Mouse (Mus musculus) forebrain, embryonic 15.5 days (tissue): ENCODE results near the gene Nr1d1. TPM values are rescaled to one million over a fixed set of nuclear protein-coding genes. Genes with fewer than 3 reads are reported as not detected.

Source experiments
- ATAC-seq: fragments of 200-750 bp; cut with Nextera tagmentation; replicated peaks from 2 replicates; pipeline ENCODE4 v1.8.0; 2017; ENCODE audit warnings: mild to moderate bottlenecking, moderate TSS enrichment, moderate library complexity
- H3K27ac ChIP-seq: fragments of 300-500 bp; sonication (generic); replicated peaks from 2 replicates; pipeline ENCODE4 v1.5.1; 2015; ENCODE audit warnings: mild to moderate bottlenecking, inconsistent platforms
- H3K27me3 ChIP-seq: fragments of 300-500 bp; sonication (generic); 2 replicates; pipeline ENCODE4 v1.6.1; 2015; ENCODE audit warnings: inconsistent platforms
- H3K36me3 ChIP-seq: fragments of 300-500 bp; sonication (generic); 2 replicates; pipeline ENCODE4 v1.6.1; 2015; ENCODE audit warnings: mild to moderate bottlenecking, inconsistent platforms
- H3K4me1 ChIP-seq: fragments of 300-500 bp; sonication (generic); 2 replicates; pipeline ENCODE4 v1.6.1; 2015; ENCODE audit warnings: inconsistent platforms
- H3K4me2 ChIP-seq: fragments of 300-500 bp; sonication (generic); replicated peaks from 2 replicates; pipeline ENCODE4 v1.6.1; 2015; ENCODE audit warnings: mild to moderate bottlenecking, inconsistent platforms
- H3K4me3 ChIP-seq: fragments of 300-500 bp; sonication (generic); 2 replicates; pipeline ENCODE4 v1.5.1; 2015; ENCODE audit warnings: mild to moderate bottlenecking, inconsistent platforms
- H3K9ac ChIP-seq: fragments of 300-500 bp; sonication (generic); replicated peaks from 2 replicates; pipeline ENCODE4 v1.6.1; 2015; ENCODE audit warnings: mild to moderate bottlenecking, inconsistent platforms
- H3K9me3 ChIP-seq: fragments of 300-500 bp; sonication (generic); 2 replicates; pipeline ENCODE4 v1.6.1; 2016; ENCODE audit warnings: inconsistent platforms
- WGBS: fragments of 180-500 bp; shearing (Covaris S2); methylation state at CpG from one replicate; pipeline ENCODE4 v1.1.7; 2015; ENCODE audit warnings: mixed read lengths; 5-methylcytosine and 5-hydroxymethylcytosine counted together
- polyA plus RNA-seq: library from polyadenylated mRNA; unstranded; fragments of >200 nt; fragmentation: Nextera tagmentation; extraction: Ambion mirVana; gene quantifications from 2 replicates; pipeline ENCODE4 v1.2.1, GENCODE M21; 2015

Nr1d1 gene
- polyA plus RNA-seq = 3.6 TPM in 2 replicates

DNA sequence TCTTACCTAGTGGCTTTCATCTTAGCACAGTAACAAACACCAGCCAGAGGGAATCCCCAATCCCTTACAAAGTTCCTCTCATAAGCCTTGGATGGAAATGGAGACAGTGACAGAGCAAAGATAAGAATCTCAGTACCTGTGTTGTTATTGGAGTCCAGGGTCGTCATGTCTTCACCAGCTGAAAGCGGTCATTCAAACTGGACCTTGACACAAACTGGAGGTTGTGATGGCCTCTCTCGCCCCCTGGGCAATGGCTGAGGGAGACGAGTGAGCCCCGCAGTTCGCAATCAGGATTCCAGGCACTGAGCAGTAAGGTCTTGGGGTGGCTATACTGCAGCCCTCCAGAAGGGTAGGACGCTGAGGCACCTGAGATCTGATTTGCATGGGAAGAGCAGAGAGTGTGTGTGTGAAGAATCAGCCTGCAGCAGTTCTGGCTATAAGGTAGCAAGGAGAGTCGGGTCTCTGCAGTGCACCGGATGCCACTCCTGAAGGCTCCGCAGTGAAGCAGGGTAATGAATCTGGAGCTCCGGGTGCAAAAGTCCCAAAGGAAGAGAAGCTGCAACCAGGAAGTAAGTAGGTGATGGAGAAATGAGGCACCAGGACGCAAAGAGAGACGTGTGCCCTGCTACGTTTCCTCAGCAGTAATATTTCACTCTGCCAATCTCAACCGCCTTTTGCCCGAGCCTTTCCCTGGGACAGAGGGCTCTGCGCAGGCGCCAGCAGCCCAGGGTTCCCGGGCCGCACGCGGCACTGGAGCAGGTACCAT lies at the start of gene Nr1d1:
Gene Nr1d1 (minus strand): TSS at position 752 of the 766 bp plus-strand sequence.
- WGBS = 1% methylated on average over 22 of the region's 22 CpGs
- Histone ChIP-seq H3K27me3 (no peaks in the 10 kb centered on the region), H3K36me3 (peaks cover 14% of the 10 kb centered on the region), H3K4me1 (peaks cover 53% of the 10 kb centered on the region), H3K9ac (peak within 1 kb of the TSS; percentile 51), H3K4me2 (peak within 1 kb of the TSS; percentile 88), H3K27ac (peak within 1 kb of the TSS; percentile 73), H3K4me3 (peak within 1 kb of the TSS; percentile 40), H3K9me3 (no peaks in the 10 kb centered on the region)
- peak; percentile 26; the same call in 1 of the 2 replicates for ATAC-seq

DNA sequence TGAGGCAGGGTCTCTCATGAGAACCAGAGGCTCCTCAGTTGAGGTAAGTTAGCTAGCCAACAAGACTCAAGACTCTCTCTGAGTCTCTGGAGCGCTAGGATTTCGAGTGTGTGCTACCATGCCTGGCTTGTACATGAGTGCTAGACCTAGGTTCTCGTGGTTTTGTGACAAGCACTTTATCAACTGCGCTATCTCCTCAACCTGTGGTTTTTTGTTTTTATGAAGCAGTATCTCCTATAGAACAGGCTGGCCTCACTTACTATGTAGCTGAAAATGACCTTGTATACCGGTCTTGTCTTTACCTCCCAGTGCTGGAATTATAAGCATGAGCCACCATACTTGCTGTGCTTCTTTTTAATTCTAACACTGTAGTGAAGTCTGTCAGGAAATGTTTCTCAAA lies 45.8 kb upstream of the Nr1d1 start:
- H3K36me3 ChIP-seq = peaks cover 84% of the 10 kb centered on the region
- no peak overlapping the region for H3K27ac ChIP-seq
- H3K9ac ChIP-seq = no peak overlapping the region
- H3K4me3 ChIP-seq = no peak overlapping the region
- 97% methylated on average over 5 of the region's 5 CpGs for whole genome bisulfite sequencing
- no peak for ATAC-seq
- H3K4me2 ChIP-seq = no peak overlapping the region
- no peaks in the 10 kb centered on the region for H3K9me3 ChIP-seq
- no peaks in the 10 kb centered on the region for H3K4me1 ChIP-seq
- H3K27me3 ChIP-seq = no peaks in the 10 kb centered on the region

GRCm38 (mm10) chr11:98816706-98817239 lies 41.6 kb upstream of the Nr1d1 start:
- H3K4me1 ChIP-seq = peaks cover 10% of the 10 kb centered on the region
- 95% methylated on average over 1 of the region's 1 CpGs for WGBS
- peaks cover 79% of the 10 kb centered on the region for H3K36me3 ChIP-seq
- no peak overlapping the region for H3K9ac ChIP-seq
- H3K9me3 ChIP-seq = no peaks in the 10 kb centered on the region
- no peak overlapping the region for H3K27ac ChIP-seq
- no peaks in the 10 kb centered on the region for H3K27me3 ChIP-seq
- no peak for ATAC-seq
- no peak overlapping the region for H3K4me2 ChIP-seq
- no peak overlapping the region for H3K4me3 ChIP-seq

- Histone ChIP-seq H3K4me1 (peaks cover 37% of the 10 kb centered on the region), H3K27ac (no peak overlapping the region), H3K4me3 (peak overlapping the region; percentile 85), H3K9me3 (no peaks in the 10 kb centered on the region), H3K27me3 (no peaks in the 10 kb centered on the region), H3K36me3 (peaks cover 57% of the 10 kb centered on the region), H3K4me2 (peak overlapping the region; percentile 62), H3K9ac (peak overlapping the region; percentile 95)
- WGBS = 78% methylated on average over 7 of the region's 7 CpGs
- no peak for ATAC-seq
These were observed 35.6 kb upstream of the Nr1d1 start for GRCm38 (mm10) chr11:98810686-98811085.

DNA sequence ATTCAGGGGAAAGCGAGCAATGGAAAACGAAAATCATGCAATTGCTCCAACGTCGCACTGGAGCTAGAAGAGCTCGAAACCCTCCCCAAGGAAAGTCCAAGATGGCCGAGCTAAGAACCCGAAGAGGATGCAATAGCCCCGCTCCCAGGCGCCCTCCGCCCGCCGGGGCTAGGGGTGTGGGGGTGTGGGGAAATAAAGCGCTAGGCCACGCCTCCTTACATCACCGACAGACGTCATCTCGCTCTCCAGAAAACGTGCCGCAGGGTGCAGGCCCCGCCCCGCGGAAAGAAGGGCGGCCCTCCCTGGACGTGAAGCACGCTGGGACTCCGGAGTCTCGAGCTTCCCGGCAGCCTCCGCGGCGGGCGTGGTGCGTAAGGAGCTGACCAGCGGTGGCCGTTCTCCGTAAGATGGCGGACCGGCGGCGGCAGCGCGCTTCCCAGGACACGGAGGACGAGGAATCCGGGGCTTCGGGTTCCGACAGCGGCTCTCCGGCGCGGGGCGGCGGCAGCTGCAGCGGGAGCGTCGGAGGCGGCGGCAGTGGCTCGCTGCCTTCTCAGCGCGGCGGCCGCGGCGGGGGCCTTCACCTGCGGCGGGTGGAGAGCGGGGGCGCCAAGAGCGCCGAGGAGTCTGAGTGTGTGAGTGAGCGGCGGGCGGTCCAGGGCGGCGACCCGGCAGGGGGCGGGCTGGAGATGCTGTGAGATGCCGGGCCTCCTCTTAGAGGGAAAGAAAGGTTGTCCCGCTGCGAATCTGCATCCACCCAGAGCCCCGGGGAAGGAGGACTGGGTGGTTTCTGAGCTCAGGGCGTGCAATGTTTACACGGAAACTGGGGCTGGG lies 34.5 kb upstream of the Nr1d1 start:
- WGBS = under 1% methylated on average over 82 of the region's 84 CpGs
- Histone ChIP-seq H3K4me3 (peak overlapping the region; percentile 85), H3K4me2 (peak overlapping the region; percentile 62), H3K4me1 (peaks cover 37% of the 10 kb centered on the region), H3K27me3 (no peaks in the 10 kb centered on the region), H3K36me3 (peaks cover 61% of the 10 kb centered on the region), H3K9ac (peak overlapping the region; percentile 95), H3K27ac (peak overlapping the region; percentile 97), H3K9me3 (no peaks in the 10 kb centered on the region)
- ATAC-seq = peak; percentile 98

GRCm38 (mm10) chr11:98808417-98808816 lies 33.3 kb upstream of the Nr1d1 start:
- H3K4me1 ChIP-seq = peaks cover 33% of the 10 kb centered on the region
- H3K9ac ChIP-seq = no peak overlapping the region
- H3K4me3 ChIP-seq = peak overlapping the region; percentile 85; the same call in 1 of the 2 replicates
- no peak overlapping the region for H3K4me2 ChIP-seq
- 70% methylated on average over 2 of the region's 2 CpGs for WGBS
- peak overlapping the region; percentile 97 for H3K27ac ChIP-seq
- peaks cover 63% of the 10 kb centered on the region for H3K36me3 ChIP-seq
- no peak for ATAC-seq
- no peaks in the 10 kb centered on the region for H3K9me3 ChIP-seq
- H3K27me3 ChIP-seq = no peaks in the 10 kb centered on the region

DNA sequence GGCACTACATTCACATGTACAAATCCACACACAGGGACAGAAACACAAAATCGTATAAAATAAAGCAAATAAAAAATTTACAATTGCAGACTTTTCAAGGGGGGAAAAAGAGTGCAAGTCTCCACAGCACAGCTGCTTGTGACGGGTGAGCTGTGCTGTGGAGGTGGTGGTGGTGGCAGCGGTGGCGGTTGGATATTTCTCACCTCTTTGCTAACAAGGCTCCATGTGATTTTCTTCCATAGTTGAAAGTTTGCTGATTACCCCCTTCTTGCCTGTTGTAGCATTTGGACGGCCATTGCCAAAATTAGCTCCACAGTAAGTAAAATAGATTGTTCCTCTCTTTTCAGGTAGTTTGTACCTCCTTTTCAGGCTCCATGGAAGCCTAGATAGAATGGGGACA lies 29.5 kb upstream of the Nr1d1 start, which contains the start of gene Casc3:
Gene Casc3 (plus strand): TSS at position 301 of the 400 bp plus-strand sequence.
- Histone ChIP-seq H3K9me3 (no peaks in the 10 kb centered on the region), H3K4me1 (peaks cover 11% of the 10 kb centered on the region), H3K27ac (no peak within 1 kb of the TSS), H3K36me3 (peaks cover 82% of the 10 kb centered on the region), H3K27me3 (no peaks in the 10 kb centered on the region), H3K9ac (no peak within 1 kb of the TSS), H3K4me2 (no peak within 1 kb of the TSS), H3K4me3 (no peak within 1 kb of the TSS)
- 93% methylated on average over 5 of the region's 5 CpGs for WGBS
- no peak for ATAC-seq

DNA sequence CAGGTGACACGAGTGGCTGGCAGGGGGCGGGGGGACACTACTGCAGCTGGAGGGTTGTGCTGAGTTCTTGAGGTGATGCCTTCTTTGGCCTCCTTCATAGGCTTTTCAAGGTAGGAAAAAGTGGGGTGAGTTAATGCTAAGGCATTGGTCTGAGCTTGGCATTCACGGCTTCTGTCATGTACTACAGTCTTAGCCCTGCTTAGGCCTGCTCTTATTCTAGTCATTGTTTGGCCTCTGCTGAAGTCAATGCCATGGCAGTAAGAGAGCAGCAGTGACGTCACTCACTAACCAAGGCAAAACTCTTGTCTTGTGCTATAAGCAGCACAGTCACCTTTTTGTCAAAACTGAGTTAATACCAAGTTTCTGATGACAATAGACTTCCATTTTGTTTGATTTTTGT lies 22.8 kb upstream of the Nr1d1 start:
- no peak for ATAC-seq
- no peaks in the 10 kb centered on the region for H3K27me3 ChIP-seq
- 0 out of 2 replicates have a peak overlapping the region, but pooled peaks have one; percentile 99 for H3K27ac ChIP-seq
- H3K9ac ChIP-seq = peak overlapping the region; percentile 96
- no peaks in the 10 kb centered on the region for H3K9me3 ChIP-seq
- peak overlapping the region; percentile 81 for H3K4me3 ChIP-seq
- H3K4me1 ChIP-seq = peaks cover 36% of the 10 kb centered on the region
- H3K4me2 ChIP-seq = peak overlapping the region; percentile 83
- 32% methylated on average over 4 of the region's 4 CpGs for WGBS
- peaks cover 40% of the 10 kb centered on the region for H3K36me3 ChIP-seq

DNA sequence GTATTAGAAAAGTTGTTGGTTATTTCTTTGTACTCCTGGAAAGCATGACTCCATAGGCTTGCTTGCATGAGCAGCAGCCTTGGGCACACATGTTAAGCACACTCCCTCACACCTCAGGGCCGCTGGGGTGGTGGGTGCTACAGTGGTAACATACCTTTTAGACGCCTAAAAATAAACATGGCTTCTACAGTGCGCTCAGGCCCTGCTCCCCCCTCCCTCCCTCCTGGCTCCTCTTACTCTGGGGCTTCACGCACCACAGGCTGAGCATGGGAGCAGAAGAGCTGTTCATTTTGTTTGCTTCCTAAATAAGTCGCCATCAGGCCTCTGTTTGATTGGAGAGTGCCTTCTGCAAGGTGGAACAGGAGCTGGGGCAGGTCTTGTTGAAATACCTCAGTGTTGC lies 22.2 kb upstream of the Nr1d1 start:
- Histone ChIP-seq H3K9ac (peak overlapping the region; percentile 96), H3K4me3 (peak overlapping the region; percentile 81), H3K27me3 (no peaks in the 10 kb centered on the region), H3K36me3 (peaks cover 34% of the 10 kb centered on the region), H3K27ac (peak overlapping the region; percentile 99; the same call in 1 of the 2 replicates), H3K4me2 (peak overlapping the region; percentile 83), H3K4me1 (peaks cover 37% of the 10 kb centered on the region), H3K9me3 (no peaks in the 10 kb centered on the region)
- 9% methylated on average over 5 of the region's 5 CpGs for WGBS
- no peak for ATAC-seq

- Histone ChIP-seq H3K36me3 (peaks cover 28% of the 10 kb centered on the region), H3K9me3 (no peaks in the 10 kb centered on the region), H3K4me3 (peak overlapping the region; percentile 81), H3K9ac (peak overlapping the region; percentile 96), H3K27me3 (no peaks in the 10 kb centered on the region), H3K4me2 (peak overlapping the region; percentile 83), H3K4me1 (peaks cover 37% of the 10 kb centered on the region), H3K27ac (peak overlapping the region; percentile 99)
- 3% methylated on average over 23 of the region's 23 CpGs for WGBS
- ATAC-seq = peak; percentile 48
These were observed 21.5 kb upstream of the Nr1d1 start for GRCm38 (mm10) chr11:98796515-98797216.

GRCm38 (mm10) chr11:98795714-98796514 lies 20.8 kb upstream of the Nr1d1 start:
- Histone ChIP-seq H3K9me3 (no peaks in the 10 kb centered on the region), H3K4me3 (peak overlapping the region; percentile 81), H3K36me3 (peaks cover 20% of the 10 kb centered on the region), H3K4me2 (peak overlapping the region; percentile 83), H3K9ac (peak overlapping the region; percentile 96), H3K27ac (peak overlapping the region; percentile 99), H3K4me1 (peaks cover 37% of the 10 kb centered on the region), H3K27me3 (no peaks in the 10 kb centered on the region)
- under 1% methylated on average over 71 of the region's 74 CpGs for WGBS
- ATAC-seq = peak; percentile 35
